Mouse (Mus musculus) forebrain, embryonic 12.5 days (tissue): ENCODE measurements around the gene Wwp2. TPM values are rescaled to one million over a fixed set of nuclear protein-coding genes. Genes with fewer than 3 reads are reported as not detected.
A peak's percentile ranks its signal among the peaks of the same experiment; 100 is the strongest.

Experiments used
- ATAC-seq: fragments of 200-750 bp; cut with Nextera tagmentation; 2 replicates; pipeline ENCODE4 v1.8.0; 2017; ENCODE audit warnings: moderate TSS enrichment; ENCODE audit not compliant: low FRiP score
- H3K27ac ChIP-seq: fragments of 300-500 bp; sonication (generic); 2 replicates; pipeline ENCODE4 v1.5.1; 2016; ENCODE audit warnings: mild to moderate bottlenecking
- H3K27me3 ChIP-seq: fragments of 300-500 bp; sonication (generic); 2 replicates; pipeline ENCODE4 v1.6.1; 2016; ENCODE audit warnings: mild to moderate bottlenecking
- H3K36me3 ChIP-seq: fragments of 300-500 bp; sonication (generic); replicated peaks from 2 replicates; pipeline ENCODE4 v1.6.1; 2016; ENCODE audit warnings: mild to moderate bottlenecking
- H3K4me1 ChIP-seq: fragments of 300-500 bp; sonication (generic); 2 replicates; pipeline ENCODE4 v1.6.1; 2016
- H3K4me2 ChIP-seq: fragments of 300-500 bp; sonication (generic); 2 replicates; pipeline ENCODE4 v1.6.1; 2016; ENCODE audit warnings: mild to moderate bottlenecking, moderate library complexity
- H3K4me3 ChIP-seq: fragments of 300-500 bp; sonication (generic); replicated peaks from 2 replicates; pipeline ENCODE4 v1.5.1; 2016; ENCODE audit warnings: mild to moderate bottlenecking
- H3K9ac ChIP-seq: fragments of 300-500 bp; sonication (generic); 2 replicates; pipeline ENCODE4 v1.6.1; 2016; ENCODE audit warnings: mild to moderate bottlenecking
- H3K9me3 ChIP-seq: fragments of 300-500 bp; sonication (generic); 2 replicates; pipeline ENCODE4 v1.6.1; 2016
- WGBS: fragments of 180-500 bp; shearing (Covaris S2); methylation state at CpG from one replicate; pipeline ENCODE4 v1.1.7; 2016; 5-methylcytosine and 5-hydroxymethylcytosine counted together
- polyA plus RNA-seq: library from polyadenylated mRNA; unstranded; fragments of >200 nt; fragmentation: Nextera tagmentation; extraction: Ambion mirVana; gene quantifications from 2 replicates; pipeline ENCODE4 v1.2.1, GENCODE M21; 2016

Gene Wwp2
- polyA plus RNA-seq, 1 experiment from 2014 or later = 66.0 TPM

DNA sequence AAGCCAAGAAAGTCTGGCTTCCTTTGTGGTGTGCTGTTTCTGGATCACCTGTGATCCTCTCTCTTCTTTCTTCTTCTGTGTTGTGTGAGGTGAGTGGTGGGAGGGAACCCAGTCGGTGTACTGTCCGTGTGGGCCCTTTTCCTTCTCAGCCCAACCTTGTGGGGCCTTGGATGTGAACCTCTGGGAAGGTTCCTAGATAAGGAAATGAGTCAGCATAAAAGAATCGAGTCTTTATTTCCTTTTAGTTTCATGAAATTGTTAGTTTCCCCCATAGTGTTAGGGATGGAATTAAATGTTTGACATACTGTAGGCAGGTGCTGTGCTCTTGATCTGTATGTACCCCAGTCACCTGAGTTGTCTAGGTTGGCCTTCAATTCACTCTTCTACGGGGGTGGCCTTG lies 52.9 kb downstream of the Wwp2 start:
- H3K27ac ChIP-seq = no peak overlapping the region
- H3K4me2 ChIP-seq = no peak overlapping the region
- no peak overlapping the region for H3K4me3 ChIP-seq
- no peak for ATAC-seq
- H3K27me3 ChIP-seq = no peaks in the 10 kb centered on the region
- no peaks in the 10 kb centered on the region for H3K9me3 ChIP-seq
- H3K4me1 ChIP-seq = peaks cover 3% of the 10 kb centered on the region; the same call in 1 of the 2 replicates
- peaks cover 5% of the 10 kb centered on the region for H3K36me3 ChIP-seq
- WGBS = 91% methylated on average over 4 of the region's 4 CpGs
- no peak overlapping the region for H3K9ac ChIP-seq

- Histone ChIP-seq H3K27ac (no peak overlapping the region), H3K4me2 (no peak overlapping the region), H3K27me3 (no peaks in the 10 kb centered on the region), H3K9me3 (no peaks in the 10 kb centered on the region), H3K9ac (no peak overlapping the region), H3K4me3 (no peak overlapping the region), H3K4me1 (peaks cover 3% of the 10 kb centered on the region; the same call in 1 of the 2 replicates), H3K36me3 (peaks cover 5% of the 10 kb centered on the region)
- 67% methylated on average over 5 of the region's 5 CpGs for WGBS
- ATAC-seq = no peak
These were observed 53.8 kb downstream of the Wwp2 start for GRCm38 (mm10) chr8:107489921-107490320.

DNA sequence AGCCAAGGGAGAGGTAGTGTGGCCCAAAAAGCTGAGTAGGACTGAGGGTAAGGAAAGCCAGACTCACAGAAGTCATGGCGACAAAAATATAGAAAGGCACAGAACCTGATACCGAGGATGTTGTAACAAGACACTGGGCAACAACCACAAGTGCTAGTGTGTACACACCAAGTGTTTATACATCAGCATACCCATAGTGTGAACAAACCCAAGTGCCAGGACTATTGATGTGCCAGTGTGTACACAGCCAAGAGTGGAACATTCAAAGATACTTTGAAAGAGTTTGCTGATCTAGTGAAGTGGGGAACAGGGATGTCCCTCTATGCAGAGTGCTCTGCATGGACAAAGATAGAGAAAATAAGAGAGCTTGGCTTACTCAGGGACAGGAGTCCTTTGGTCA lies 54.5 kb downstream of the Wwp2 start:
- Histone ChIP-seq H3K9me3 (no peaks in the 10 kb centered on the region), H3K9ac (no peak overlapping the region), H3K4me2 (no peak overlapping the region), H3K27me3 (no peaks in the 10 kb centered on the region), H3K4me3 (no peak overlapping the region), H3K27ac (no peak overlapping the region), H3K36me3 (peaks cover 5% of the 10 kb centered on the region), H3K4me1 (peaks cover 3% of the 10 kb centered on the region; the same call in 1 of the 2 replicates)
- 90% methylated on average over 2 of the region's 2 CpGs for WGBS
- no peak for ATAC-seq

DNA sequence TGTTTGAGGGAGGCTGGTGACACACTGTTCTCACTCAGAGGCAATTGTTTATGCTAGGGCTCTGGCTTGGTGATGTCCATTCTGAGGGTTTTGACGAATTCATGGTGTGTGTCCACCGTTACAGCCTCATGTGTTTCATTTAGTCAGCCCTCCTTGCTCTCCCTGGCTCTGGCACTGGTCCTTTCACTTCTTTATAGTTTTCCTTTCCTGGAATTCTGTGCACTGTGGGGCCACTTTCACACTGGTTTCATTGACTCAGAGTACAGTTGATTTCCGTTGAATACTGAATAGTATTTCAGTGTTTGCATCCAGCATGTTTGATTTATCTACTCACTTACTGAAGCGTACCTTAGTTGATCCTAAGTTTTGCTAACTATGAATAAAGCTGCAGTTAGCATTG lies 55.0 kb downstream of the Wwp2 start:
- H3K27ac ChIP-seq = no peak overlapping the region
- no peak for ATAC-seq
- 83% methylated on average over 4 of the region's 4 CpGs for whole genome bisulfite sequencing

GRCm38 (mm10) chr8:107491831-107492230 lies 55.7 kb downstream of the Wwp2 start:
- H3K36me3 ChIP-seq = no peaks in the 10 kb centered on the region
- H3K4me3 ChIP-seq = no peak overlapping the region
- no peaks in the 10 kb centered on the region for H3K27me3 ChIP-seq
- no peak for ATAC-seq
- no peak overlapping the region for H3K9ac ChIP-seq
- no peaks in the 10 kb centered on the region for H3K9me3 ChIP-seq
- H3K4me1 ChIP-seq = peaks cover 3% of the 10 kb centered on the region; the same call in 1 of the 2 replicates
- no peak overlapping the region for H3K4me2 ChIP-seq
- no peak overlapping the region for H3K27ac ChIP-seq

More for the DNA sequence above, 55.0 kb downstream of the Wwp2 start:
- Histone ChIP-seq H3K27me3 (no peaks in the 10 kb centered on the region), H3K9ac (no peak overlapping the region), H3K4me1 (peaks cover 3% of the 10 kb centered on the region; the same call in 1 of the 2 replicates), H3K36me3 (peaks cover 5% of the 10 kb centered on the region; the same call in 1 of the 2 replicates), H3K4me2 (no peak overlapping the region), H3K9me3 (no peaks in the 10 kb centered on the region), H3K4me3 (no peak overlapping the region)

DNA sequence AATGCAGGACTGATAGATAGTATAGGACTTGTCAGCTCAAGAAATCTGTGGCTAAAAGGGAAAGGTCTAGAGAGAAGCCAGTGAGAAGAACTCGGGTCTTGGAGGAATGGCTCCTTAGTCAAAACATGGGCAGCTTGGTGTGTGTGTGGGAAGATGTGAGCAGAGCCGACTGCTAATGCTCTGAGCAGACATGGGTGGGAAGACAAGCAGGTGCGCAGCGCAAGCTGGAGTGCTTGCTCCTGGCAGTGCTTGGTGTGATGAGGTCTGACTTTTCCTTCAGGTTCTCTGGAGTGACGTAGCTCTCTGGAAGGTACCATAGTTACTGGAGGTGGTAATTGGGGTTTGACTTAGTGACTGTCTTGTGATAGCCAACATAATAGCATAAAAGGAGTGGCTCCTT lies 56.6 kb downstream of the Wwp2 start:
- 97% methylated on average over 5 of the region's 5 CpGs for WGBS
- no peaks in the 10 kb centered on the region for H3K27me3 ChIP-seq
- ATAC-seq = no peak
- no peak overlapping the region for H3K4me3 ChIP-seq
- H3K9me3 ChIP-seq = no peaks in the 10 kb centered on the region
- peaks cover 3% of the 10 kb centered on the region for H3K4me1 ChIP-seq
- H3K36me3 ChIP-seq = no peaks in the 10 kb centered on the region
- no peak overlapping the region for H3K27ac ChIP-seq
- H3K9ac ChIP-seq = no peak overlapping the region
- no peak overlapping the region for H3K4me2 ChIP-seq

DNA sequence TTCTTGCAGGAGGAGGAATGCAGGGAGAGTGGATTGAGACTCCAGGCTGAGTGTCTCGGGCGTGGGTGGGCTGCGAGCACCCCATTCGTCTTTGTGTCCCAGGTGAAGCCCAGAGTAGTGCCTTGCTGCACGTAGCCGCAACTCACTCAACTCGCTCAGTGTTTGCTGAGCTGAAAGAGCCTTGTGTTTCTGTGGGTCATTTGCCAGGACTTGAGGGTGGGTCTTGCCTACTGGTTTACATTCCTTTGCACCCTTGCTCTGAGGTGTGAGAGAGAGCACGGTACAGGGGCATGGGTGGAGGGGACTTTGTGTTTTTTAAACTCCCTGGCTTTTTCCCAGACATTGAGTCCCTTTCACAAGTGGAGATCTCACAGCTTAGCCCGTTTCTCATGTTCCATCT lies 59.3 kb downstream of the Wwp2 start:
- Histone ChIP-seq H3K4me2 (no peak overlapping the region), H3K9ac (no peak overlapping the region), H3K27me3 (no peaks in the 10 kb centered on the region), H3K4me3 (no peak overlapping the region), H3K27ac (no peak overlapping the region), H3K36me3 (no peaks in the 10 kb centered on the region), H3K4me1 (no peaks in the 10 kb centered on the region; the same call in 1 of the 2 replicates), H3K9me3 (no peaks in the 10 kb centered on the region)
- ATAC-seq = no peak
- 88% methylated on average over 9 of the region's 9 CpGs for WGBS

GRCm38 (mm10) chr8:107497708-107498107 lies 61.5 kb downstream of the Wwp2 start:
- no peak overlapping the region for H3K4me3 ChIP-seq
- WGBS = 84% methylated on average over 6 of the region's 6 CpGs
- ATAC-seq = no peak
- H3K4me2 ChIP-seq = no peak overlapping the region
- H3K27me3 ChIP-seq = no peaks in the 10 kb centered on the region
- H3K27ac ChIP-seq = no peak overlapping the region
- H3K9ac ChIP-seq = no peak overlapping the region
- peaks cover 2% of the 10 kb centered on the region for H3K4me1 ChIP-seq
- no peaks in the 10 kb centered on the region for H3K9me3 ChIP-seq
- no peaks in the 10 kb centered on the region for H3K36me3 ChIP-seq

DNA sequence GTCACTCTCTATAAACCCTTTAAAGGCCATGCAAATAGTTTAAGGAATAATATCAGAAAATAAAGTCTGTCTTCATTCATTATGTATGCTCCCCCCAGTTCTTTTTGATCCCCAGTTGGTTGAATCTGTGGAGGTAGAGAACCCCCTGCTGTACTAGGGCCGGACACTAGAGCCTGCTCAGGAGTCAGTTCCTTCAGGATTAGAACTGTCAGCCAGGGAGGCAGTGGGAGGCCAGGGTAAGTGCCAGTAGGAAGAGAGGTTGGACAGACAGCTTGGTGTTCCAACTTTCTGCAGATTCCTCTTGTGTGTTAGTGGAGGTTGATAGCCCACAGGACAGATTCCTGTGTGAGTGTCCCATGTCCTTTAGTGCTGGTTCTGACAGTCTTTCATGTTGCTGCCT lies 62.2 kb downstream of the Wwp2 start:
- no peaks in the 10 kb centered on the region for H3K9me3 ChIP-seq
- 0 out of 2 replicates have a peak overlapping the region, but pooled peaks have one; percentile 3 for H3K27ac ChIP-seq
- no peaks in the 10 kb centered on the region for H3K27me3 ChIP-seq
- peaks cover 9% of the 10 kb centered on the region for H3K4me1 ChIP-seq
- 36% methylated on average over 1 of the region's 1 CpGs for WGBS
- no peak overlapping the region for H3K9ac ChIP-seq
- no peak overlapping the region for H3K4me3 ChIP-seq
- no peak for ATAC-seq
- no peak overlapping the region for H3K4me2 ChIP-seq
- H3K36me3 ChIP-seq = no peaks in the 10 kb centered on the region

- 0 out of 2 replicates have a peak overlapping the region, but pooled peaks have one; percentile 3 for H3K27ac ChIP-seq
- H3K36me3 ChIP-seq = no peaks in the 10 kb centered on the region
- WGBS = 70% methylated on average over 8 of the region's 8 CpGs
- ATAC-seq = no peak
- H3K9me3 ChIP-seq = no peaks in the 10 kb centered on the region
- no peak overlapping the region for H3K9ac ChIP-seq
- H3K4me3 ChIP-seq = no peak overlapping the region
- no peak overlapping the region for H3K4me2 ChIP-seq
- H3K27me3 ChIP-seq = no peaks in the 10 kb centered on the region
- H3K4me1 ChIP-seq = peaks cover 13% of the 10 kb centered on the region
These were observed 62.6 kb downstream of the Wwp2 start for GRCm38 (mm10) chr8:107498806-107499205.

GRCm38 (mm10) chr8:107499519-107499918 lies 63.4 kb downstream of the Wwp2 start:
- H3K9me3 ChIP-seq = no peaks in the 10 kb centered on the region
- no peak overlapping the region for H3K27ac ChIP-seq
- no peaks in the 10 kb centered on the region for H3K27me3 ChIP-seq
- WGBS = 92% methylated on average over 3 of the region's 3 CpGs
- ATAC-seq = no peak
- H3K9ac ChIP-seq = no peak overlapping the region
- no peak overlapping the region for H3K4me3 ChIP-seq
- peaks cover 16% of the 10 kb centered on the region for H3K4me1 ChIP-seq
- no peak overlapping the region for H3K4me2 ChIP-seq
- H3K36me3 ChIP-seq = no peaks in the 10 kb centered on the region

DNA sequence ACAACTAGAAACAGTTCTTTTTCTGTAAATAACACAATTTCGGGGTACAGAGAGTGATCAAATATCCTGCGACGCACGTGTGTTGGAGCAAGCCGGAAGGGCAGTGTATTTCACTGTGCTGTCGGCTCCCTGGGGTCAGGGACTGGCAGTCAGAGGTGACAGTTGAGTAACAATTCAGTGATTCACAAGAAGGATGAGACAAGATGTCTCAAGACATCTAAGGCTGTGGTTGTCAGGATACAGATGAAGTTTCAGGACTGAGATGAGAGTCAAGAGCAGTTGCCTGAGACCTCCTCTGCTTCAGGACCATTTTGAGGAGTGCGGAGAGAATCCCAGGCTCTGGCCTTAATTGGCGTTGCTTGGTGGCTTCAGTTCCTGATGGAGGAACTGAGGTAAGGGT lies 66.2 kb downstream of the Wwp2 start:
- H3K27ac ChIP-seq = 0 out of 2 replicates have a peak overlapping the region, but pooled peaks have one; percentile 46
- no peaks in the 10 kb centered on the region for H3K27me3 ChIP-seq
- ATAC-seq = no peak
- WGBS = 91% methylated on average over 8 of the region's 8 CpGs
- no peak overlapping the region for H3K4me2 ChIP-seq
- H3K4me1 ChIP-seq = peaks cover 20% of the 10 kb centered on the region
- no peak overlapping the region for H3K4me3 ChIP-seq
- H3K9ac ChIP-seq = no peak overlapping the region
- no peaks in the 10 kb centered on the region for H3K9me3 ChIP-seq
- peaks cover 10% of the 10 kb centered on the region; the same call in 1 of the 2 replicates for H3K36me3 ChIP-seq

- peaks cover 20% of the 10 kb centered on the region for H3K4me1 ChIP-seq
- H3K4me2 ChIP-seq = no peak overlapping the region
- H3K9me3 ChIP-seq = no peaks in the 10 kb centered on the region
- H3K27me3 ChIP-seq = no peaks in the 10 kb centered on the region
- H3K27ac ChIP-seq = 0 out of 2 replicates have a peak overlapping the region, but pooled peaks have one; percentile 46
- peaks cover 14% of the 10 kb centered on the region; the same call in 1 of the 2 replicates for H3K36me3 ChIP-seq
- ATAC-seq = no peak
- whole genome bisulfite sequencing = 78% methylated on average over 3 of the region's 3 CpGs
- no peak overlapping the region for H3K4me3 ChIP-seq
- H3K9ac ChIP-seq = no peak overlapping the region
These were observed 66.8 kb downstream of the Wwp2 start for GRCm38 (mm10) chr8:107502922-107503321.
